Mouse (Mus musculus) spleen, adult 2 months (tissue): Measurements from ENCODE around the gene Dhh. TPM values are rescaled to one million over a fixed set of nuclear protein-coding genes. Genes with fewer than 3 reads are reported as not detected.

Experiments used
- DNase-seq, 2 experiments: peaks; one replicate each; pipeline versions ENCODE4 v3.0.0 to v3.0.0-alpha.2; 2012 to 2021; ENCODE audit warnings: low spot score in 2 of 2, low read depth in 1 of 2
- H3K27ac ChIP-seq: fragments of 200-500 bp; 2 replicates; pipeline ENCODE4 v1.5.1; 2012; ENCODE audit warnings: low read length, inconsistent platforms; ENCODE audit not compliant: insufficient read depth
- H3K27me3 ChIP-seq: fragments of 200-500 bp; 2 replicates; pipeline ENCODE4 v1.6.1; 2012; ENCODE audit warnings: mild to moderate bottlenecking, moderate library complexity, low read length, inconsistent platforms; ENCODE audit not compliant: control insufficient read depth, insufficient read depth
- H3K36me3 ChIP-seq: fragments of 200-500 bp; 2 replicates; pipeline ENCODE4 v1.6.1; 2012; ENCODE audit warnings: mild to moderate bottlenecking, low read length, inconsistent platforms; ENCODE audit not compliant: control insufficient read depth, insufficient read depth
- H3K4me1 ChIP-seq: fragments of 200-500 bp; 2 replicates; pipeline ENCODE4 v1.6.1; 2011; ENCODE audit warnings: inconsistent platforms; ENCODE audit not compliant: control insufficient read depth, insufficient read depth, insufficient read length
- H3K4me3 ChIP-seq: fragments of 200-500 bp; 2 replicates; pipeline ENCODE4 v1.5.1; 2011; ENCODE audit warnings: mild to moderate bottlenecking, inconsistent platforms; ENCODE audit not compliant: insufficient read depth, insufficient read length; ENCODE audit errors: extremely low read depth
- CTCF ChIP-seq: fragments of 200-500 bp; IDR thresholded peaks from 2 replicates; pipeline ENCODE4 v1.5.1; 2011; ENCODE audit warnings: mild to moderate bottlenecking, inconsistent platforms; ENCODE audit not compliant: insufficient read depth, insufficient read length, insufficient replicate concordance; ENCODE audit errors: extremely low read depth
- POLR2A ChIP-seq: fragments of 200-500 bp; IDR thresholded peaks from 2 replicates; pipeline ENCODE4 v1.6.1; 2011; ENCODE audit warnings: low read depth, low read length, inconsistent platforms
- WGBS: fragments of 180-500 bp; shearing (Covaris S2); methylation state at CpG from one replicate; pipeline ENCODE4 v1.1.7; 2018; 5-methylcytosine and 5-hydroxymethylcytosine counted together
- polyA plus RNA-seq: library from polyadenylated mRNA; depleted of rRNA; stranded (reverse); fragments of >200 nt; gene quantifications from 2 replicates; pipeline ENCODE4 v1.2.3, GENCODE M21; 2012

The Dhh gene
- polyA plus RNA-seq, 1 experiment = 2.3 TPM

DNA sequence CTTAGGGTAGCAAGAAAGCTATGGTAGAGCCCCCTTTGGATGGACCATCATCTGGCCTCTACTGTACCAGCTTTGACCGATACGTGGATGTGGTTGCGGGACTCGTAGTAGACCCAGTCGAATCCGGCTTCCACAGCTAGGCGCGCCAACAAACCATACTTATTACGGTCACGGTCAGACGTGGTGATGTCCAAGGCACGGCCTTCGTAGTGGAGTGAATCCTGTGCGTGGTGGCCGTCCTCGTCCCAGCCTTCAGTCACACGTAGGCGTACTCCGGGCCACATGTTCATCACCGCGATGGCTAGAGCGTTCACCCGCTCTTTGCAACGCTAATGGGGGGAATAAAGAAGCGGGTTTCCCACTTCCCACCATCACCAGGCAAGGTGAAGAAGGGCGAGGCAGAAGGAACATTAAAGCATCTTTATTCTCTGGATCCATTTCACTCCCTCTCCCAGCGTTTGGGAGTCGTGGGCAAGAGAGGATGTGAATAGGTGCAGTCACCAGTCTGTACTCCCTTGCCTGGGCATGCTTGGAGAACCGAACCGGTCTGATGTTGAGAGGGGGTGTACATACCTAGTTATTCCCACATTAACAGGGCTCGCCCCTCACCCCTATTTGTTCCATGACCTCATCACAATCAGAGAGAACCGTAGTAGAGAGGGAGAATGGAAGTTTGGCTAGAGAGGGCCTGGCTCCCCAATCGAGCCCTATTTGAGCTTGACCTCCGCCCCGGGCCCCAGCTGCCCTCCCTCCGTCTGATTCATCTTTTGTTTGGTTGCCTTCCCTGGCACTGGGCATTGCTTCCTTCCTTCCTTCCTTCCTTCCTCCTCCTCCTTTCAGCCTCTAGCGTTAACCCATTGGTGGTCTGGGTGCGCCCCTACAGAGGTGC, 3.4 kb downstream of the Dhh start:
- DNase-seq = no peak
- H3K36me3 ChIP-seq = no peaks in the 10 kb centered on the region
- no peak for TF ChIP-seq POLR2A
- TF ChIP-seq CTCF = no peak
- peaks cover 13% of the 10 kb centered on the region for H3K4me1 ChIP-seq
- no peak overlapping the region for H3K27ac ChIP-seq
- WGBS = 10% methylated on average over 38 of the region's 38 CpGs
- H3K27me3 ChIP-seq = peaks cover 26% of the 10 kb centered on the region
- H3K4me3 ChIP-seq = no peak overlapping the region

GRCm38 (mm10) chr15:98893940-98894745, 4.2 kb downstream of the Dhh start, which contains the start of gene Rhebl1:
Gene Rhebl1 (minus strand): TSS chr15:98894540.
- H3K4me3 ChIP-seq = peak within 1 kb of the TSS; percentile 60
- DNase-seq = no peak
- no peak within 1 kb of the TSS for H3K27ac ChIP-seq
- H3K27me3 ChIP-seq = peaks cover 26% of the 10 kb centered on the region
- peaks cover 13% of the 10 kb centered on the region for H3K4me1 ChIP-seq
- WGBS = under 1% methylated on average over 77 of the region's 77 CpGs
- no peaks in the 10 kb centered on the region for H3K36me3 ChIP-seq
- TF ChIP-seq CTCF = no peak
- no peak for TF ChIP-seq POLR2A

DNA sequence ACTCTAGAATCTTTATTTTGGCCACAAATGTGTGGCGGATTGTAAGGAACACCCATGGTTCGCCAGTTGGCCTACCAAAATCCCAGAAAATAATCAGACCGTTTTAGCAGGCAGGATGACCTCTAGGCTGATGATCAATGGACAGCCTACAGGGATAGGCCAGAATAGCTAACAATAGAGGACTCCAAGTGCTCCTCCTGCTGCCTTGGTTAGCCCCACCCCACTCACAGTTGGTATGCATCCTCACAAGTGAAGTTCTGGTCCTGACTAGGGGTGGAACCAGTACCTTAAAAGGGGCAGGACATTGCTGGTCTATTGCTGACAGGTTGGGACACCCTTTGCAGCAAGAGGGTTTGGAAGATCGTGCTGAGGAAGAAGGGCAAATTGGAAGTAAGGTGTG, 5.3 kb downstream of the Dhh start:
- no peak overlapping the region for H3K27ac ChIP-seq
- H3K4me3 ChIP-seq = no peak overlapping the region
- DNase-seq = no peak
- peaks cover 12% of the 10 kb centered on the region for H3K4me1 ChIP-seq
- TF ChIP-seq POLR2A (no peak), CTCF (no peak)
- no peaks in the 10 kb centered on the region for H3K36me3 ChIP-seq
- WGBS = 85% methylated on average over 4 of the region's 4 CpGs
- H3K27me3 ChIP-seq = peaks cover 22% of the 10 kb centered on the region

- Histone ChIP-seq H3K27me3 (peaks cover 17% of the 10 kb centered on the region), H3K27ac (no peak overlapping the region), H3K4me3 (no peak overlapping the region), H3K4me1 (peaks cover 10% of the 10 kb centered on the region; the same call in 1 of the 2 replicates), H3K36me3 (no peaks in the 10 kb centered on the region)
- TF ChIP-seq CTCF (peak; percentile 54; the same call in 1 of the 2 replicates), POLR2A (no peak)
- 26% methylated on average over 6 of the region's 6 CpGs for WGBS
- DNase-seq = peak; percentile 46 to 53
Measured at GRCm38 (mm10) chr15:98891907-98892606, 6.3 kb downstream of the Dhh start.

- DNase-seq = no peak
- H3K36me3 ChIP-seq = no peaks in the 10 kb centered on the region
- no peak overlapping the region for H3K4me3 ChIP-seq
- no peak overlapping the region for H3K27ac ChIP-seq
- H3K27me3 ChIP-seq = peaks cover 16% of the 10 kb centered on the region
- H3K4me1 ChIP-seq = peaks cover 10% of the 10 kb centered on the region; the same call in 1 of the 2 replicates
- TF ChIP-seq CTCF = no peak
- no peak for TF ChIP-seq POLR2A
- WGBS = 40% methylated on average over 19 of the region's 19 CpGs
Measured at GRCm38 (mm10) chr15:98891198-98891742, 7.1 kb downstream of the Dhh start.

- Histone ChIP-seq H3K4me3 (no peak overlapping the region), H3K4me1 (no peaks in the 10 kb centered on the region), H3K36me3 (no peaks in the 10 kb centered on the region), H3K27ac (no peak overlapping the region), H3K27me3 (no peaks in the 10 kb centered on the region)
- TF ChIP-seq CTCF = no peak
- no peak for TF ChIP-seq POLR2A
- 84% methylated on average over 7 of the region's 7 CpGs for WGBS
- DNase-seq = no peak
Measured at GRCm38 (mm10) chr15:98887526-98887925, 10.8 kb downstream of the Dhh start.
